Mouse (Mus musculus) olfactory bulb, adult 2 months (tissue): ENCODE results near the gene Ikzf1.

Experiments
- CTCF ChIP-seq: fragments of 200-500 bp; IDR thresholded peaks from 2 replicates; pipeline ENCODE4 v1.5.1; 2012; ENCODE audit warnings: low read depth, mild to moderate bottlenecking, low read length, moderate library complexity; ENCODE audit not compliant: insufficient read depth
- POLR2A ChIP-seq: fragments of 200-500 bp; IDR thresholded peaks from 2 replicates; pipeline ENCODE4 v1.6.1; 2012; ENCODE audit warnings: mild to moderate bottlenecking, low read depth, low read length, moderate library complexity; ENCODE audit not compliant: insufficient read depth

- no peak for TF ChIP-seq POLR2A
- no peak for TF ChIP-seq CTCF
Measured at GRCm38 (mm10) chr11:11689701-11690058, 4.9 kb downstream of the Ikzf1 start.
